Mouse (Mus musculus) cortical plate, adult 2 months (tissue): ENCODE data around the gene Fam114a2.

Experiments
- CTCF ChIP-seq: fragments of 200-500 bp; IDR thresholded peaks from 2 replicates; pipeline ENCODE4 v1.5.1; 2011; ENCODE audit warnings: mild to moderate bottlenecking, control low read depth, low read length; ENCODE audit not compliant: insufficient read depth; ENCODE audit errors: extremely low read depth
- POLR2A ChIP-seq: fragments of 200-500 bp; IDR thresholded peaks from 2 replicates; pipeline ENCODE4 v1.6.1; 2011; ENCODE audit warnings: mild to moderate bottlenecking, low read length, control low read depth; ENCODE audit not compliant: insufficient read depth; ENCODE audit errors: extremely low read depth

GRCm38 (mm10) chr11:57475119-57475518 lies 43.3 kb downstream of the Fam114a2 start:
- TF ChIP-seq CTCF = peak; percentile 68
- no peak for TF ChIP-seq POLR2A
